Mouse (Mus musculus) lung, adult 2 months (tissue): ENCODE data around the gene Anapc15-ps.

ENCODE experiments used
- CTCF ChIP-seq: fragments of 200-500 bp; IDR thresholded peaks from 2 replicates; pipeline ENCODE4 v1.5.1; 2011; ENCODE audit warnings: mild to moderate bottlenecking, low read length, control low read depth; ENCODE audit not compliant: insufficient read depth
- POLR2A ChIP-seq: fragments of 200-500 bp; IDR thresholded peaks from 2 replicates; pipeline ENCODE4 v1.6.1; 2011; ENCODE audit warnings: low read depth, mild to moderate bottlenecking, control low read depth, low read length, borderline replicate concordance; ENCODE audit errors: extremely low read depth

DNA sequence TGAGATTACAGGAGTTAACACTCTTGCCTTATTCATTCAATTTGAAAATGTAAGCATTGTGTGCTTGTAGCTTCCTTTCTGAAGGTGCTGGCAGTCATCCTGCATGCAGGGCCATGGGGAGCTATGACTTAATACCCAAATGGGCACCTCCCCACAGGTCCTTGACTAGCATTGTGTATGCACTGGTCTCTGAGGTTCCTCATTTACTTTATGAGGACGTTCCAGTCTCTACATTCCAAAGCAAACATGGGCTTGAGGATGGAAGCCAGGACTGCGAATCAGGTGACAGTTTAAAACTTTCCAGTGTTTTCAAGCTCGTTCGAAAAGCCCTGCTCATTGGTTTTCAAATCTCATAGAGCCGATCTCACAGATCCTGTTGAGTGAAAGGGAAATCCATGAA lies 21.1 kb downstream of the Anapc15-ps start:
- TF ChIP-seq POLR2A (no peak), CTCF (no peak)
